Mouse (Mus musculus): Measurements from ENCODE around the gene Slit3. TPM values are rescaled to one million over a fixed set of nuclear protein-coding genes. Genes with fewer than 3 reads are reported as not detected.

The Slit3 gene
- total RNA-seq, 2 experiments from 2014 or later: not detected

GRCm38 (mm10) chr11:35419013-35419412 is 298.0 kb downstream of the Slit3 start:
- ATAC-seq (replicated peaks; ENCODE audit: low FRiP score, poor library complexity, severe bottlenecking): no peak

GRCm38 (mm10) chr11:35421728-35422127 is 300.7 kb downstream of the Slit3 start:
- ATAC-seq (replicated peaks; ENCODE audit: low FRiP score, poor library complexity, severe bottlenecking): no peak

GRCm38 (mm10) chr11:35428036-35428435 is 307.0 kb downstream of the Slit3 start:
- no peak for ATAC-seq (replicated peaks; ENCODE audit: low FRiP score, poor library complexity, severe bottlenecking)

- ATAC-seq (replicated peaks; ENCODE audit: low FRiP score, poor library complexity, severe bottlenecking): no peak
Measured at GRCm38 (mm10) chr11:35431130-35431529, 310.1 kb downstream of the Slit3 start.

- ATAC-seq (replicated peaks; ENCODE audit: low FRiP score, poor library complexity, severe bottlenecking): no peak
Measured at GRCm38 (mm10) chr11:35437510-35437909, 316.5 kb downstream of the Slit3 start.

GRCm38 (mm10) chr11:35440186-35440585 is 319.2 kb downstream of the Slit3 start:
- ATAC-seq (replicated peaks; ENCODE audit: low FRiP score, poor library complexity, severe bottlenecking): no peak

DNA sequence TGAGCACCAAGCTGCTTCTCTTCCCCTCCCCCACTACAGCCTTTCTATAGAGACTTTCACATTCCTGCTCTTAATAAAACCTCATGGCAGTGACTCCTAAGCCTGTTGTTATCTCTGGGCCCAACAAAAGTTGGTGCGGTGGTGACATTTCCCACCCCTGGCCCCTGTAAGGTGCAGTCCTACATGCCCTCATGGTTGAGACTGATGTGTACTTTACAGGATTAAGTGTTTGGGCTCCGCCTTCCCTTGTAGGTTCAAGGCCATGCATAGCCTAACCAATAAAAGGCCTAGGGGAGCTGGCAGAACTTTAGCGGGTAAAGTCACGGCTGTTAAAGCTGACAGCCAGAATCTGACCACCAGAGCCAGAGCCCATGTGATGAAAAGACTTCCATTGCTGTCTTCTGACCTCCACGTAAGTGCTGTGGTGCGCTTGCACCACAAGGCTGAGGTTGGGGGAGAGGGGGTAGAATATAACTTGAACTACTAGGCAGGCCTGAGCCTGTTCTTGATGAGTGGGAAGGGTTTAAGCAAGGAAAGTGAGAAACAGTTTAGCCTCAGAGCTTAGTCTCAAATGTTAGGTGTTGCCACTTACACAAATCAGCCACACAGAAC is 323.6 kb downstream of the Slit3 start:
- no peak for ATAC-seq (replicated peaks; ENCODE audit: low FRiP score, poor library complexity, severe bottlenecking)

DNA sequence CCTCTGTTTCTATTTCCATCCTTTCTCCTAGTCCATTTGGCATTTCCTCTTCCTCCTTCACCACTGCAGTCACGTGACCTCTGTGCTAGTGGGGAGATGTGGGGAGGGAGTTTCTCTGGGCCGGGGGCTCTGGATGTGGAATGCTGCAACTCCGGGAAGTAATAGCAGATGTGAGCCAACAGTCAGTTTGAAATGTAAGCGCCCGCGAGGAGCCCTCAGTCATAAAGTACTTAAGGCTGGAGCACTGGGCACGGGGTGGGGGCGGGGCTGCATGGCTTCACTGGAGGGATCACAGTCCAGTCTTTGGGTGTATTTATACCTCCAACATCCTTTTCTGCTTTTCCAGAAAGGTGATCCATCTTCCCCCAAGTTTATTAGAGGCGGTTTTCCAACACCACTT is 326.9 kb downstream of the Slit3 start:
- no peak for ATAC-seq (replicated peaks; ENCODE audit: low FRiP score, poor library complexity, severe bottlenecking)

GRCm38 (mm10) chr11:35449199-35449598 is 328.2 kb downstream of the Slit3 start:
- ATAC-seq (replicated peaks; ENCODE audit: low FRiP score, poor library complexity, severe bottlenecking): no peak

DNA sequence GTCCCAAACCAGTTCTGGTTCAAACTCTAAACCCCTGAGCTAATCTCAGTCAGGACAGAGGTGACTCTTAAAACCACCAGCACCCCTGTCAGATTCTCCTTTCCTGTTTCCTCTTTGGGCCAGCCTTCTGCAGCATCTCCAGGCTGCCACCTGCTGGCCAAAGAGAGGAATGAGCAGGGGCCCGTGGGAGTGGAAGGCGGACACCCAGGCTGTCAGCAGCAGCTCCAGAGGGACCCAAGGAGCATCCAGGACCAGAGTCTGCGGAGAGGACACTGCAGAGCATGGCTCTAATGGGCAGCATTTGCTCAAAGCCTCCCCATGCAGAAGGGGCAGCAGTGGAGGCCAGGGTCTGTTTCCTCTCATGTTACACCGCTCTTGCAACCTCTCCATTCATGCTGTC is 330.6 kb downstream of the Slit3 start:
- no peak for ATAC-seq (replicated peaks; ENCODE audit: low FRiP score, poor library complexity, severe bottlenecking)

DNA sequence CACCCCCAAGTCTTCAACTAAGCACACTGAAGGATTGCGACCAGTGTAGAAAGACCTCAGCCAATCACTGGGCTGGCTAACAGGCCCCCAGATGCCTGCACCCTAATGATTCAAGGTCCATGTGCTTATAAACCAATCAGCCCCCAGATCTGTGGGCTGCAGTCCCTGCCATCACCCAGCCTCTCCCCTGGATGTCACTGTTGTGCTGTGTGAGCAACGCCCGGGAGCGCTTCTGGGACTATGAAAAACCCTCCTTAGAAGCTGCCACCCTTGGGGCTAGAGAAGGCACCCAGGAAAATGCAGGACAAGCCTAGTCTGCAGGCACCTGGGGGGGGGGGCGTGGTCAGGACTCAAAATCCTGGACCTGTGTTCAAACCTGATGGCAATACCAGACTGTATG is 331.4 kb downstream of the Slit3 start:
- ATAC-seq (replicated peaks; ENCODE audit: low FRiP score, poor library complexity, severe bottlenecking): no peak

DNA sequence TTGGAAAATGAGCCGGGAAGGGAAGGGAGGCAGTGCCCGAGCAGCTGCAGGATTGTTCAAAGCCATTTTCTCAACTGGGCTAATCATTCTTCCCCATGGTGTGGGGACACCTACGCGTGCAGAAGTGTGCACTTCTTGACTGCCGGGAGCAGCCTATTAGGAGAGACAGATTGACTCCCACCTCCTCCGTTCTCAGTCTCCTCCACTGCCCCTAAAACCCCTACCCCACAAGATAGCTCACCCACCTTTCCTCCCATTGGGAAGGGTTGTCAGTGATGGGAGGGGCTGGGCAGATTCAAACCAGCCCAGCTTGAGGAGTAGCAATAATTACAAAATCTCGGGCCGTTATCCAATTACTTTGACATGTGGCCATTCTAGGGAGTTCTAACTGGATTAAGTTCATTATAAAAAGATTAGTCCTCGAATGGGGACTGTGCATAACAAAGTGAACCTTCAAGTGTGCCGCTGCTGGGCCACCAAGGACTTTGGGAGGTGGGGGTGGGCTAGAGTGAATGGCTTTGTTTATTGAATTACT is 333.2 kb downstream of the Slit3 start:
- ATAC-seq (replicated peaks; ENCODE audit: low FRiP score, poor library complexity, severe bottlenecking): no peak

DNA sequence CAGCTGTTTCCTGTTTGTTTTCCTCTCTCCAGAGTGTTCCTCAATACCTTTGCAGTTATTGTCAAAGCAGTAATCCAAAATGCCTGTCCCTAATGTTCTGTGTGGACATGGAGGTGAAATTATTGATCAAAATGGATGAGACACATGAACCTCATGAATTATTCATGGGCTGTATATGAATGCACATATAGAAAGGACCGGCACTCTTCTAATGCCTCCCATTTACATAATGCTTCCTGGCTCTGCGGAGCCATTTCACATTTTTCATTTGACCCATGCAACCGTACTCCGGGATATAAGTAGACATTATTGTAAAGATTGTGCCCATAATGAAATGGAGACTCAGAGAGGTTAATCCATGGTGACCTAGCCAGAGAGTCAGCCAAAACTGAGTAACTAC is 333.8 kb downstream of the Slit3 start:
- no peak for ATAC-seq (replicated peaks; ENCODE audit: low FRiP score, poor library complexity, severe bottlenecking)

GRCm38 (mm10) chr11:35458068-35458467 is 337.0 kb downstream of the Slit3 start:
- no peak for ATAC-seq (replicated peaks; ENCODE audit: low FRiP score, poor library complexity, severe bottlenecking)

DNA sequence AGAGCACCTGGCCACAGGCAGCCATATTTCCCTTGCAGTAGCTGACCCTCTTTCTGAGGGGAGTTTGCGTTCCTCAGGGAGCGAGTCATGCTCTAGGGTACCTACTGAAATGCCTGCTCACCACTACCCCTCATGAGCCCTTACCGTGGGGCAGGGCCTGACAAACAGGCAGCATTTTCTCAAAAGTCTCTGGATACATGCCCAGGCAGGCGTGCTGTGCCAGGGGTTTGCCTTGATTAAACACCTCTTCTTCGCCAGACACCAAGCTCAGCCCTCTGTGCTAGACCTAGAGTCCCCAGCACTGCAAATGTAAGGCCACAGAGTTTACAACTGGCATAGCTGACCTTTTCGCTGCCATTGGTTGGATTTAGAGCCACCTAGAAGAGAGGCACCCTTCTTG is 345.7 kb downstream of the Slit3 start:
- no peak for ATAC-seq (replicated peaks; ENCODE audit: low FRiP score, poor library complexity, severe bottlenecking)

GRCm38 (mm10) chr11:35468847-35469246 is 347.8 kb downstream of the Slit3 start:
- ATAC-seq (replicated peaks; ENCODE audit: low FRiP score, poor library complexity, severe bottlenecking): no peak

DNA sequence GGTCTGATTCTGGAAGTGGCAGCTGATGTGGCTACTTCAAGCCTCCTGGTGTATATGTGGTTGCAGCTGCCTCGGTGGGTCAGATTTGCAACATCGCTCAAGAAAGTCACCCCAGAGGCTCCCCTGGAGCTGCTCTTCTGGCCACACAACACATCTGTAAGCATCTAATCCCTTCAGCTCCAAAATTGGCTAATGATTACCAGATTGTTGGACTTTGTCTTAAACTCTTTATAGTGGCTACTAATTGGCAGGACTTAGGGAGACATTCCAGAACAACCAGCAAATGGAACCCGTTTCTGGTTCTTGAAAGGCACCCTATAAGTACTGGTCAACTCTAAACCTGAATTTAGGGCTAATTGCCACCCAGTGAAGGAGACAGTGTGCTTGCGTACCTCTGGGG is 348.9 kb downstream of the Slit3 start:
- no peak for ATAC-seq (replicated peaks; ENCODE audit: low FRiP score, poor library complexity, severe bottlenecking)

- no peak for ATAC-seq (replicated peaks; ENCODE audit: low FRiP score, poor library complexity, severe bottlenecking)
Measured at GRCm38 (mm10) chr11:35470853-35471252, 349.8 kb downstream of the Slit3 start.

DNA sequence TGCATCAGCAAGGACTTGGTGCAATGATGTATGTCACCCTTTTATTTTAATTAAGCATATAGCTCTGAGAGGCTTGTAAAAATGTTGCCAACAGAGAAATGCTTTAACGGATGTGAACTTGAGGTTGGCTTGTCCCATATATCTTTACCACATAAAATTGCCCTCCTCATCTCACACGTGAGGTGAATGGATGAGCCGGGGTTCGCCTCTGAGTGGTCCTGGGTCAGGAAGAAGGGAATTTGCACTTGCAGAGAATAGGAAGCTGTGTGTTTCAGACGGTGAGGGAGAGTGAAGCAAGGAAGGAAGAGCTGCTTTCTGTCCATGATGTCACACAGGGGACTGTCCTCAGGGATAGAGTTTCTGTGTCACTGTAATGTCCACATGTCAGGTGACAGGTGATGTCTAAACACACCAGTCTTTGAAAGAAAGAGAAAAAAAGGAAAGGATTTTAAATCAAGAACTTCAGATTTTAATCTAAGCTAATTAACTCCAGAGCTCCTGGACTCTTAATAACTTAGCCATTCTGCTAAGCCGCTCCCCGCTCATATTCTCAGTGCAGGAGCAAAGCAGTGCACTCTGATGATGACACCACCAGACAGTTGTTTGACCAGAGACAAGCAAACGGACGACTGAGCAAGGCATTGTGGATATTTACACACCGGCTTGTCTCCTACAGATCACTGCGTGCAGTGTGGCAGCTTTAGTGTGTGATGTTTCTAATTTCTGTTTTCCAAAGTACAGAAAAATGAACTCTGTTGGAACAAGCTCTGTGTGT is 352.0 kb downstream of the Slit3 start:
- no peak for ATAC-seq (replicated peaks; ENCODE audit: low FRiP score, poor library complexity, severe bottlenecking)

DNA sequence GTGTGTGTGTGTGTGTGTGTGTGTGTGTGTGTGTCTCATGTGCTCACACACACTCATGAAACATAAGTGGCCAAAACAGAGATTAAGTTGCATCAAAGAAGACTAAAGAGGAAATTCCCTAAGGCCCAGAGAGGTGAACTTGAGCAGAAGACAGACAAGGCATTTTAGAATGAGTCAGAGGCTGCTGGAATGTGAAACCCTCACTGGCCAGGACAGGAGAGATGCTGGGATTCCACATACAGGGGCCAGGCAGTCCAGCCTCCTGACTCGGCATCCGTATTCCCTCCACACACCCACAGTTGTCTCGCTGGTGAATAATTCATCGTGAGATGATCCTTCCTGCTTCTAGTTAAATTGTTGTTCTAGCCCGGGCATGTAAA is 352.6 kb downstream of the Slit3 start:
- ATAC-seq (replicated peaks; ENCODE audit: low FRiP score, poor library complexity, severe bottlenecking): no peak

DNA sequence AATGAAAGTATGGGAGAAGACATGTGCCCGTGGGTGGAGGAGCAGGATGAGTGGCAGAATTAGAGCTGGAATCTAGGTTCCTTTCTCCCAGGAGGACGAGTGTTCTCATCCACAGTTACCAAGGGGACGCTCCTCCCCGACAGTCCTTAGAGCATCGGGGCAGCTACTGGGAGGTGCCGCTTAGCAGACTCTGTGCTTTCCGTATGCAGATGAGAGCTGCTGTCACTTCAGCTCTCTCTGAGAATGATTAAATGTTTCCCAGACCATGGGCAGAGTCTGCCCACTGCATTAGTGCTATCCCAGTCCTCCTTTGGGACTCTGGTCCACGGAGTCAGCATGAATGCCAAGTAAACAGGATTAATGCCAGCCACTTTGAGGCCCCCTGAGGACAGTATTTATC is 359.1 kb downstream of the Slit3 start:
- ATAC-seq (replicated peaks; ENCODE audit: low FRiP score, poor library complexity, severe bottlenecking): no peak

All from erythroid progenitor cell, adult 5-6 weeks (primary cell).